Mouse (Mus musculus) liver, adult 2 months (tissue): ENCODE data around the gene Sfxn2. TPM values are rescaled to one million over a fixed set of nuclear protein-coding genes. Genes with fewer than 3 reads are reported as not detected.
"Not testable (repeated sequence)": the region's sequence is repeated elsewhere in the genome, so short reads cannot be mapped to it uniquely, and the experiment has no call there.

Experiments used
- DNase-seq: peaks from one replicate; pipeline ENCODE4 v3.0.0-alpha.2; 2011; ENCODE audit warnings: low read depth, low spot score; ENCODE audit errors: extremely low read depth
- H3K27ac ChIP-seq: fragments of 200-500 bp; replicated peaks from 2 replicates; pipeline ENCODE4 v1.5.1; 2012; ENCODE audit warnings: low read depth, mild to moderate bottlenecking, control low read depth, inconsistent platforms, low read length; ENCODE audit not compliant: insufficient read depth
- H3K27me3 ChIP-seq: fragments of 200-500 bp; 2 replicates; pipeline ENCODE4 v1.6.1; 2012; ENCODE audit warnings: mild to moderate bottlenecking, moderate library complexity, low read length, inconsistent platforms; ENCODE audit not compliant: control insufficient read depth, insufficient read depth
- H3K36me3 ChIP-seq: fragments of 200-500 bp; 2 replicates; pipeline ENCODE4 v1.6.1; 2012; ENCODE audit warnings: low read length, inconsistent platforms; ENCODE audit not compliant: control insufficient read depth, insufficient read depth
- H3K4me1 ChIP-seq: fragments of 200-500 bp; 2 replicates; pipeline ENCODE4 v1.6.1; 2011; ENCODE audit warnings: low read length; ENCODE audit not compliant: control insufficient read depth, insufficient read depth
- H3K4me3 ChIP-seq: fragments of 200-500 bp; 2 replicates; pipeline ENCODE4 v1.5.1; 2011; ENCODE audit warnings: low read depth, mild to moderate bottlenecking, control low read depth, low read length, moderate library complexity; ENCODE audit not compliant: insufficient read depth
- H3K79me2 ChIP-seq: fragments of 200-500 bp; 2 replicates; pipeline ENCODE4 v1.6.1; 2012; ENCODE audit warnings: inconsistent platforms, mild to moderate bottlenecking, low read length, moderate library complexity; ENCODE audit not compliant: control insufficient read depth, insufficient read depth
- H3K9ac ChIP-seq: fragments of 200-500 bp; 2 replicates; pipeline ENCODE4 v1.6.1; 2012; ENCODE audit warnings: low read depth, mild to moderate bottlenecking, control low read depth, inconsistent platforms, low read length
- CTCF ChIP-seq: fragments of 200-500 bp; IDR thresholded peaks from 2 replicates; pipeline ENCODE4 v1.5.1; 2011; ENCODE audit warnings: low read depth, low read length, control low read depth
- POLR2A ChIP-seq: fragments of 200-500 bp; IDR thresholded peaks from 2 replicates; pipeline ENCODE4 v1.6.1; 2011; ENCODE audit warnings: low read length, control low read depth; ENCODE audit not compliant: insufficient read depth; ENCODE audit errors: extremely low read depth
- WGBS: fragments of 180-500 bp; shearing (Covaris S2); methylation state at CpG from one replicate; pipeline ENCODE4 v1.1.7; 2018; 5-methylcytosine and 5-hydroxymethylcytosine counted together
- polyA plus RNA-seq: library from polyadenylated mRNA; depleted of rRNA; stranded (reverse); fragments of >200 nt; gene quantifications from 2 replicates; pipeline ENCODE4 v1.2.3, GENCODE M21; 2012
- total RNA-seq: library from RNA; depleted of rRNA; stranded (reverse); fragments of >200 nt; gene quantifications from 2 replicates; pipeline ENCODE4 v1.2.3, GENCODE M21; 2014

The Sfxn2 gene
- total and polyA plus RNA-seq, 2 experiments = 15.1 to 33.8 TPM

DNA sequence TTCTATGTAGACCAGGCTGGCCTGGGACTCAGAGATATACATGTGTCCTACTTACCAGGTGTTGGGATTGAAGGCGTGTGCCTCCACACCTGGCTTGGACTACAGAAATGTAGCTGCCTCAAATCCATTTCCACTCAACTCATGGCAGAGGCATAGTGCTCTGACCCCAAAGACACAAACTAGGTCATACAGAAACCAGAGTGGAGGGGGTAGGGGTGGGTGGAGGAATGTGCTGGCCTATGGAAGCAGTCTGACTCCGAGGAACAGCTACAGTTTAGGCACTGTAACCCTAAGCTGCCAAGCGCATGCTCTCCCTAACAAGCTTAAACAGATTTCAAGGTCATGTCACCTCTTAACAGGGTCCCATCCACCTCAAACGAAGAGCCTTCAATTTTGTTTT is 9.6 kb upstream of the Sfxn2 start:
- no peak overlapping the region for H3K27ac ChIP-seq
- no peaks in the 10 kb centered on the region for H3K27me3 ChIP-seq
- no peak overlapping the region for H3K9ac ChIP-seq
- H3K4me1 ChIP-seq = no peaks in the 10 kb centered on the region
- H3K4me3 ChIP-seq = no peak overlapping the region
- H3K36me3 ChIP-seq = no peaks in the 10 kb centered on the region
- H3K79me2 ChIP-seq = 0 out of 2 replicates have a peak, but pooled peaks cover 4% of the 10 kb centered on the region
- DNase-seq = no peak
- WGBS = 69% methylated on average over 4 of the region's 4 CpGs
- TF ChIP-seq CTCF (no peak), POLR2A (no peak)

GRCm38 (mm10) chr19:46564043-46564462 is 9.1 kb upstream of the Sfxn2 start:
- no peak for DNase-seq
- Histone ChIP-seq H3K4me1 (no peaks in the 10 kb centered on the region), H3K27me3 (no peaks in the 10 kb centered on the region), H3K36me3 (no peaks in the 10 kb centered on the region), H3K79me2 (0 out of 2 replicates have a peak, but pooled peaks cover 4% of the 10 kb centered on the region), H3K4me3 (no peak overlapping the region), H3K9ac (no peak overlapping the region), H3K27ac (no peak overlapping the region)
- 86% methylated on average over 14 of the region's 14 CpGs for WGBS
- no peak for TF ChIP-seq CTCF
- TF ChIP-seq POLR2A = no peak

GRCm38 (mm10) chr19:46571211-46571877 is 1.8 kb upstream of the Sfxn2 start:
- not testable (repeated sequence) for H3K4me3 ChIP-seq, H3K79me2 ChIP-seq, H3K9ac ChIP-seq, H3K36me3 ChIP-seq, H3K27ac ChIP-seq, H3K27me3 ChIP-seq, DNase-seq
- WGBS = 82% methylated on average over 3 of the region's 3 CpGs
- peaks cover 10% of the 10 kb centered on the region for H3K4me1 ChIP-seq

GRCm38 (mm10) chr19:46571878-46572244 is 1.3 kb upstream of the Sfxn2 start:
- Histone ChIP-seq H3K79me2 (peaks cover 11% of the 10 kb centered on the region; the same call in 1 of the 2 replicates), H3K4me1 (peaks cover 10% of the 10 kb centered on the region), H3K4me3 (no peak overlapping the region), H3K36me3 (no peaks in the 10 kb centered on the region), H3K27me3 (no peaks in the 10 kb centered on the region), H3K9ac (no peak overlapping the region), H3K27ac (no peak overlapping the region)
- 57% methylated on average over 10 of the region's 10 CpGs for WGBS
- no peak for DNase-seq
- TF ChIP-seq POLR2A (no peak), CTCF (no peak)

DNA sequence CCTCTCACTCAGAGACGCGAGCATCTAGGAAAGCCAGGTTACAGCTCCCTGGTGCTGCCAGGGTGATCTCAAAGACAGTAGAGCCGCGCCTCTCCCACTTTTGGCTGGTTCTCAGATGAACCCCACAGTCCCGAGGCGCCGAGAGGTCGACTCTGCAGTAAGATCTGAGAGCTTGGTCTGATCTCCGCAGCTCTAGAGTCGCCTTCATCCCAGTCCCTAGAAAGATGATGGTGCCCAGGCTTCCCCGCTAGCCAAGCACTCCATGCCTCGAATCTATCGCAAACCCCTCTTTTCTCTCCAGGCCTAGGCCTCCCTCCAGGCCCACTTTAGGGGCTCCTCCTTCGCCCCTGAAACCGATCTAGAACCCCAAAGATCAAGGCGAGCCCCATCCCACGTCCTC is 617 bp upstream of the Sfxn2 start:
- Histone ChIP-seq H3K27me3 (no peaks in the 10 kb centered on the region), H3K36me3 (no peaks in the 10 kb centered on the region), H3K9ac (peak overlapping the region; percentile 23), H3K4me3 (peak overlapping the region; percentile 80), H3K79me2 (peaks cover 11% of the 10 kb centered on the region; the same call in 1 of the 2 replicates), H3K27ac (peak overlapping the region; percentile 2; the same call in 1 of the 2 replicates), H3K4me1 (peaks cover 10% of the 10 kb centered on the region)
- TF ChIP-seq POLR2A (no peak), CTCF (no peak)
- WGBS = under 1% methylated on average over 17 of the region's 17 CpGs
- DNase-seq = no peak

DNA sequence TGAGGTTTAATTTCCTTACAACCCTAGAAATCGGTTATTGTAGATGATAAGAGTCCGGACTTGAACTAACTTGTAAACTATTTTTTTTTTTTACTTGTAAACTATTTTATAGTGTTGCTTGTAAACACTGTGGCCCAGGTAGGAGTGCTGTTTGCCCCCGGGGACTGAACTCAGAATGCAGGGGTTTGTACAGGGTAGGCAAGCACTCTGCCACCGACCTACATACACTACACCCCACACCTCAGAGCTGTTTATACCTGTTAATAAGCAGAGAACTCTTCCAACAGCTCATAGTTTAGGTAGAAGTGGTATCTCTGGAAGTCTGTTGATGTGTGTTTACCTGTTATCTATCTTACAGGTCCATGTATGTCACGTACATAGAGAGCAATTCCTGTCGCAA is 825 bp downstream of the Sfxn2 start:
- H3K4me3 ChIP-seq = peak overlapping the region; percentile 75
- no peaks in the 10 kb centered on the region for H3K27me3 ChIP-seq
- H3K79me2 ChIP-seq = peaks cover 14% of the 10 kb centered on the region; the same call in 1 of the 2 replicates
- H3K36me3 ChIP-seq = no peaks in the 10 kb centered on the region
- H3K27ac ChIP-seq = peak overlapping the region; percentile 71; the same call in 1 of the 2 replicates
- H3K4me1 ChIP-seq = peaks cover 10% of the 10 kb centered on the region
- H3K9ac ChIP-seq = peak overlapping the region; percentile 61
- peak; percentile 25 for DNase-seq
- WGBS = 15% methylated on average over 6 of the region's 6 CpGs
- no peak for TF ChIP-seq POLR2A
- TF ChIP-seq CTCF = no peak
